Mouse (Mus musculus) forebrain, embryonic 16.5 days (tissue): ENCODE data around the gene Lsp1. TPM values are rescaled to one million over a fixed set of nuclear protein-coding genes. Genes with fewer than 3 reads are reported as not detected.

Experiments
- ATAC-seq: fragments of 200-750 bp; cut with Nextera tagmentation; 2 replicates; pipeline ENCODE4 v1.8.0; 2017; ENCODE audit warnings: mild to moderate bottlenecking, moderate library complexity
- H3K27ac ChIP-seq: fragments of 300-500 bp; sonication (generic); 2 replicates; pipeline ENCODE4 v1.5.1; 2014; ENCODE audit warnings: low read length, control low read depth
- H3K27me3 ChIP-seq: fragments of 300-500 bp; sonication (generic); replicated peaks from 2 replicates; pipeline ENCODE4 v1.6.1; 2014; ENCODE audit warnings: low read length; ENCODE audit not compliant: control insufficient read depth, insufficient read depth
- H3K36me3 ChIP-seq: fragments of 300-500 bp; sonication (generic); 2 replicates; pipeline ENCODE4 v1.6.1; 2014; ENCODE audit not compliant: control insufficient read depth, insufficient read depth
- H3K4me1 ChIP-seq: fragments of 300-500 bp; sonication (generic); replicated peaks from 2 replicates; pipeline ENCODE4 v1.6.1; 2014; ENCODE audit warnings: low read length; ENCODE audit not compliant: control insufficient read depth, insufficient read depth
- H3K4me2 ChIP-seq: fragments of 300-500 bp; sonication (generic); 2 replicates; pipeline ENCODE4 v1.6.1; 2014; ENCODE audit warnings: mild to moderate bottlenecking, low read length, control low read depth
- H3K4me3 ChIP-seq: fragments of 300-500 bp; sonication (generic); replicated peaks from 2 replicates; pipeline ENCODE4 v1.5.1; 2014; ENCODE audit warnings: mild to moderate bottlenecking, low read length, control low read depth
- H3K9ac ChIP-seq: fragments of 300-500 bp; sonication (generic); replicated peaks from 2 replicates; pipeline ENCODE4 v1.6.1; 2014; ENCODE audit warnings: low read depth, low read length, control low read depth
- H3K9me3 ChIP-seq: fragments of 300-500 bp; sonication (generic); 2 replicates; pipeline ENCODE4 v1.6.1; 2016; ENCODE audit warnings: low read length; ENCODE audit not compliant: control insufficient read depth
- WGBS: fragments of 180-500 bp; shearing (Covaris S2); extraction: QIAGEN DNeasy Blood & Tissue Kit; methylation state at CpG from one replicate; pipeline ENCODE4 v1.1.7; 2014; 5-methylcytosine and 5-hydroxymethylcytosine counted together
- polyA plus RNA-seq: library from polyadenylated mRNA; unstranded; fragments of >200 nt; fragmentation: Nextera tagmentation; extraction: Ambion mirVana; gene quantifications from 2 replicates; pipeline ENCODE4 v1.2.1, GENCODE M21; 2015

Lsp1 gene
- polyA plus RNA-seq, 1 experiment from 2014 or later = 3.5 TPM

GRCm38 (mm10) chr7:142442081-142442907 is 18.3 kb upstream of the Lsp1 start:
- WGBS = 85% methylated on average over 9 of the region's 9 CpGs
- H3K9ac ChIP-seq = no peak overlapping the region
- H3K4me3 ChIP-seq = no peak overlapping the region
- no peaks in the 10 kb centered on the region for H3K9me3 ChIP-seq
- H3K4me1 ChIP-seq = no peaks in the 10 kb centered on the region
- H3K36me3 ChIP-seq = no peaks in the 10 kb centered on the region
- H3K27me3 ChIP-seq = no peaks in the 10 kb centered on the region
- no peak overlapping the region for H3K4me2 ChIP-seq
- H3K27ac ChIP-seq = no peak overlapping the region
- no peak for ATAC-seq

GRCm38 (mm10) chr7:142442908-142443420 is 17.6 kb upstream of the Lsp1 start:
- no peaks in the 10 kb centered on the region for H3K36me3 ChIP-seq
- H3K27me3 ChIP-seq = no peaks in the 10 kb centered on the region
- WGBS = 93% methylated on average over 7 of the region's 7 CpGs
- no peak overlapping the region for H3K27ac ChIP-seq
- H3K4me2 ChIP-seq = no peak overlapping the region
- H3K9me3 ChIP-seq = no peaks in the 10 kb centered on the region
- no peak overlapping the region for H3K4me3 ChIP-seq
- H3K9ac ChIP-seq = no peak overlapping the region
- ATAC-seq = no peak
- no peaks in the 10 kb centered on the region for H3K4me1 ChIP-seq

- ATAC-seq = no peak
- H3K36me3 ChIP-seq = no peaks in the 10 kb centered on the region
- whole genome bisulfite sequencing = 81% methylated on average over 5 of the region's 5 CpGs
- no peak overlapping the region for H3K4me2 ChIP-seq
- H3K4me3 ChIP-seq = no peak overlapping the region
- H3K4me1 ChIP-seq = no peaks in the 10 kb centered on the region
- no peaks in the 10 kb centered on the region for H3K9me3 ChIP-seq
- no peak overlapping the region for H3K9ac ChIP-seq
- H3K27ac ChIP-seq = no peak overlapping the region
- no peaks in the 10 kb centered on the region for H3K27me3 ChIP-seq
Measured at GRCm38 (mm10) chr7:142443474-142443873, 17.1 kb upstream of the Lsp1 start.

GRCm38 (mm10) chr7:142444171-142444570 is 16.4 kb upstream of the Lsp1 start:
- Histone ChIP-seq H3K36me3 (no peaks in the 10 kb centered on the region), H3K4me2 (no peak overlapping the region), H3K4me1 (no peaks in the 10 kb centered on the region), H3K27me3 (no peaks in the 10 kb centered on the region), H3K9ac (no peak overlapping the region), H3K9me3 (no peaks in the 10 kb centered on the region), H3K4me3 (no peak overlapping the region), H3K27ac (no peak overlapping the region)
- ATAC-seq = no peak
- 98% methylated on average over 6 of the region's 6 CpGs for WGBS

GRCm38 (mm10) chr7:142445324-142445723 is 15.3 kb upstream of the Lsp1 start:
- WGBS = 91% methylated on average over 6 of the region's 6 CpGs
- Histone ChIP-seq H3K9me3 (no peaks in the 10 kb centered on the region), H3K27me3 (no peaks in the 10 kb centered on the region), H3K27ac (no peak overlapping the region), H3K4me2 (no peak overlapping the region), H3K36me3 (no peaks in the 10 kb centered on the region), H3K4me1 (no peaks in the 10 kb centered on the region), H3K4me3 (no peak overlapping the region), H3K9ac (no peak overlapping the region)
- ATAC-seq = no peak

GRCm38 (mm10) chr7:142446264-142446663 is 14.3 kb upstream of the Lsp1 start:
- ATAC-seq = no peak
- H3K36me3 ChIP-seq = no peaks in the 10 kb centered on the region
- H3K9me3 ChIP-seq = no peaks in the 10 kb centered on the region
- no peak overlapping the region for H3K4me3 ChIP-seq
- H3K4me1 ChIP-seq = no peaks in the 10 kb centered on the region
- H3K4me2 ChIP-seq = no peak overlapping the region
- no peak overlapping the region for H3K27ac ChIP-seq
- WGBS = 90% methylated on average over 4 of the region's 4 CpGs
- H3K9ac ChIP-seq = no peak overlapping the region
- H3K27me3 ChIP-seq = no peaks in the 10 kb centered on the region

- ATAC-seq = no peak
- no peak overlapping the region for H3K27ac ChIP-seq
- no peaks in the 10 kb centered on the region for H3K4me1 ChIP-seq
- H3K9ac ChIP-seq = no peak overlapping the region
- no peaks in the 10 kb centered on the region for H3K9me3 ChIP-seq
- no peaks in the 10 kb centered on the region for H3K36me3 ChIP-seq
- WGBS = 79% methylated on average over 6 of the region's 6 CpGs
- no peaks in the 10 kb centered on the region for H3K27me3 ChIP-seq
- H3K4me3 ChIP-seq = no peak overlapping the region
- H3K4me2 ChIP-seq = no peak overlapping the region
Measured at GRCm38 (mm10) chr7:142449038-142449617, 11.5 kb upstream of the Lsp1 start.

GRCm38 (mm10) chr7:142454706-142455105 is 5.9 kb upstream of the Lsp1 start:
- H3K9ac ChIP-seq = no peak overlapping the region
- H3K9me3 ChIP-seq = no peaks in the 10 kb centered on the region
- H3K4me3 ChIP-seq = no peak overlapping the region
- ATAC-seq = no peak
- WGBS = 21% methylated on average over 1 of the region's 1 CpGs
- no peaks in the 10 kb centered on the region for H3K27me3 ChIP-seq
- H3K4me1 ChIP-seq = peaks cover 11% of the 10 kb centered on the region
- no peaks in the 10 kb centered on the region for H3K36me3 ChIP-seq
- H3K27ac ChIP-seq = no peak overlapping the region
- no peak overlapping the region for H3K4me2 ChIP-seq

GRCm38 (mm10) chr7:142455251-142455650 is 5.4 kb upstream of the Lsp1 start:
- Histone ChIP-seq H3K9me3 (no peaks in the 10 kb centered on the region), H3K27me3 (no peaks in the 10 kb centered on the region), H3K4me2 (no peak overlapping the region), H3K9ac (no peak overlapping the region), H3K27ac (no peak overlapping the region), H3K36me3 (no peaks in the 10 kb centered on the region), H3K4me1 (peaks cover 11% of the 10 kb centered on the region), H3K4me3 (no peak overlapping the region)
- WGBS = 58% methylated on average over 2 of the region's 2 CpGs
- no peak for ATAC-seq
